Mouse (Mus musculus) forebrain, embryonic 11.5 days (tissue): ENCODE data around the gene Cd163. TPM values are rescaled to one million over a fixed set of nuclear protein-coding genes. Genes with fewer than 3 reads are reported as not detected.
"Not testable (repeated sequence)": the region's sequence is repeated elsewhere in the genome, so short reads cannot be mapped to it uniquely, and the experiment has no call there.

Source experiments
- ATAC-seq: fragments of 200-750 bp; cut with Nextera tagmentation; replicated peaks from 2 replicates; pipeline ENCODE4 v1.8.0; 2017; ENCODE audit warnings: moderate TSS enrichment; ENCODE audit not compliant: low FRiP score
- DNase-seq: peaks from one replicate; pipeline ENCODE4 v3.0.0-alpha.2; 2017; ENCODE audit warnings: low spot score
- H3K27ac ChIP-seq: fragments of 300-500 bp; sonication (generic); 2 replicates; pipeline ENCODE4 v1.5.1; 2014; ENCODE audit warnings: low read depth, low read length
- H3K27me3 ChIP-seq: fragments of 300-500 bp; sonication (generic); 2 replicates; pipeline ENCODE4 v1.6.1; 2014; ENCODE audit warnings: mild to moderate bottlenecking, low read length, mixed read lengths; ENCODE audit not compliant: control insufficient read depth, insufficient read depth
- H3K36me3 ChIP-seq: fragments of 300-500 bp; sonication (generic); 2 replicates; pipeline ENCODE4 v1.6.1; 2014; ENCODE audit warnings: mild to moderate bottlenecking, low read length, moderate library complexity, mixed read lengths; ENCODE audit not compliant: control insufficient read depth, insufficient read depth
- H3K4me1 ChIP-seq: fragments of 300-500 bp; sonication (generic); replicated peaks from 2 replicates; pipeline ENCODE4 v1.6.1; 2014; ENCODE audit warnings: low read length, mixed read lengths; ENCODE audit not compliant: control insufficient read depth, insufficient read depth
- H3K4me2 ChIP-seq: fragments of 300-500 bp; sonication (generic); 2 replicates; pipeline ENCODE4 v1.6.1; 2014; ENCODE audit warnings: low read depth, mild to moderate bottlenecking, low read length, moderate library complexity, mixed read lengths; ENCODE audit not compliant: severe bottlenecking
- H3K4me3 ChIP-seq: fragments of 300-500 bp; sonication (generic); 2 replicates; pipeline ENCODE4 v1.5.1; 2014; ENCODE audit warnings: low read depth, low read length
- H3K9ac ChIP-seq: fragments of 300-500 bp; sonication (generic); 2 replicates; pipeline ENCODE4 v1.6.1; 2014; ENCODE audit warnings: low read length
- H3K9me3 ChIP-seq: fragments of 300-500 bp; sonication (generic); 2 replicates; pipeline ENCODE4 v1.6.1; 2016; ENCODE audit warnings: low read length, mixed read lengths; ENCODE audit not compliant: control insufficient read depth
- WGBS: fragments of 180-500 bp; shearing (Covaris S2); extraction: QIAGEN DNeasy Blood & Tissue Kit; methylation state at CpG from one replicate; pipeline ENCODE4 v1.1.7; 2014; 5-methylcytosine and 5-hydroxymethylcytosine counted together
- polyA plus RNA-seq: library from polyadenylated mRNA; unstranded; fragments of >200 nt; fragmentation: Nextera tagmentation; extraction: Ambion mirVana; gene quantifications from 2 replicates; pipeline ENCODE4 v1.2.1, GENCODE M21; 2014

Cd163 gene
- polyA plus RNA-seq, 1 experiment from 2014 or later = not detected

- H3K4me3 ChIP-seq, H3K9ac ChIP-seq, H3K4me2 ChIP-seq, ATAC-seq, H3K27me3 ChIP-seq, H3K9me3 ChIP-seq, H3K27ac ChIP-seq, H3K36me3 ChIP-seq, DNase-seq, H3K4me1 ChIP-seq: not testable (repeated sequence)
- 96% methylated on average over 4 of the region's 5 CpGs for WGBS
Observed at GRCm38 (mm10) chr6:124297378-124297777, 7.1 kb upstream of the Cd163 start.

- Histone ChIP-seq H3K4me1 (no peaks in the 10 kb centered on the region), H3K4me2 (no peak overlapping the region), H3K9me3 (no peaks in the 10 kb centered on the region), H3K9ac (no peak overlapping the region), H3K4me3 (no peak overlapping the region), H3K27ac (no peak overlapping the region), H3K27me3 (no peaks in the 10 kb centered on the region), H3K36me3 (no peaks in the 10 kb centered on the region)
- WGBS = 83% methylated on average over 3 of the region's 3 CpGs
- ATAC-seq = no peak
- no peak for DNase-seq
Observed at GRCm38 (mm10) chr6:124301447-124302192, 2.8 kb upstream of the Cd163 start.

DNA sequence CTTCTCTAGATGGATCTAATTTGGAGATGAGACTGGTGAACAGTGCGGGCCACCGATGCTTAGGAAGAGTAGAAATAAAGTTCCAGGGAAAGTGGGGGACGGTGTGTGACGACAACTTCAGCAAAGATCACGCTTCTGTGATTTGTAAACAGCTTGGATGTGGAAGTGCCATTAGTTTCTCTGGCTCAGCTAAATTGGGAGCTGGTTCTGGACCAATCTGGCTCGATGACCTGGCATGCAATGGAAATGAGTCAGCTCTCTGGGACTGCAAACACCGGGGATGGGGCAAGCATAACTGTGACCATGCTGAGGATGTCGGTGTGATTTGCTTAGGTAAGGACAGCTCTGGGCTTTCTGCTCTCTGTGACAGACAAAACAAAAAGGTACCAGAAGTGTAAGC lies 4.5 kb downstream of the Cd163 start:
- H3K4me3 ChIP-seq = no peak overlapping the region
- H3K4me2 ChIP-seq = no peak overlapping the region
- ATAC-seq = no peak
- no peak overlapping the region for H3K9ac ChIP-seq
- no peaks in the 10 kb centered on the region for H3K36me3 ChIP-seq
- no peaks in the 10 kb centered on the region for H3K27me3 ChIP-seq
- no peaks in the 10 kb centered on the region for H3K4me1 ChIP-seq
- 86% methylated on average over 8 of the region's 8 CpGs for WGBS
- no peak for DNase-seq
- H3K27ac ChIP-seq = no peak overlapping the region
- H3K9me3 ChIP-seq = no peaks in the 10 kb centered on the region

DNA sequence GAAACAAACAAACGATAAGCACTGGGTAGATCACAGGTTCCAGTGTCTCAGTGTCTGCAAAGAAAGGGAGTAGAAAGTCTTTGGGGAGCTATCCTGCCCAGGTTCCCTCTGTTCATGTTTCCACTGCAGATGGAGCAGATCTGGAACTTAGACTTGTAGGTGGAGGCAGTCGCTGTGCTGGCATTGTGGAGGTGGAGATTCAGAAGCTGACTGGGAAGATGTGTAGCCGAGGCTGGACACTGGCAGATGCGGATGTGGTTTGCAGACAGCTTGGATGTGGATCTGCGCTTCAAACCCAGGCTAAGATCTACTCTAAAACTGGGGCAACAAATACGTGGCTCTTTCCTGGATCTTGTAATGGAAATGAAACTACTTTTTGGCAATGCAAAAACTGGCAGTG lies 7.8 kb downstream of the Cd163 start:
- no peak overlapping the region for H3K27ac ChIP-seq
- H3K4me3 ChIP-seq = no peak overlapping the region
- H3K9me3 ChIP-seq = no peaks in the 10 kb centered on the region
- no peak overlapping the region for H3K9ac ChIP-seq
- DNase-seq (no peak), ATAC-seq (no peak)
- WGBS = 88% methylated on average over 6 of the region's 6 CpGs
- no peak overlapping the region for H3K4me2 ChIP-seq
- no peaks in the 10 kb centered on the region for H3K4me1 ChIP-seq
- no peaks in the 10 kb centered on the region for H3K36me3 ChIP-seq
- no peaks in the 10 kb centered on the region for H3K27me3 ChIP-seq

DNA sequence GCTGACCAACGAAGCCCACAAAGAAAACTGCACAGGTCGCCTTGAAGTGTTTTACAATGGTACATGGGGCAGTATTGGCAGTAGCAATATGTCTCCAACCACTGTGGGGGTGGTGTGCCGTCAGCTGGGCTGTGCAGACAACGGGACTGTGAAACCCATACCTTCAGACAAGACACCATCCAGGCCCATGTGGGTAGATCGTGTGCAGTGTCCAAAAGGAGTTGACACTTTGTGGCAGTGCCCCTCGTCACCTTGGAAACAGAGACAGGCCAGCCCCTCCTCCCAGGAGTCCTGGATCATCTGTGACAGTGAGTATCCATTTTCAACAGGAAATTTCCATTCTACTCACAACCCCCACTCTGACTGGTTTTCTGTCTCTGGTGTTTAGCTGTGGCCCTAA lies 15.9 kb downstream of the Cd163 start:
- ATAC-seq (no peak), DNase-seq (no peak)
- H3K27me3 ChIP-seq = no peaks in the 10 kb centered on the region
- H3K4me3 ChIP-seq = no peak overlapping the region
- H3K9me3 ChIP-seq = no peaks in the 10 kb centered on the region
- no peak overlapping the region for H3K27ac ChIP-seq
- no peak overlapping the region for H3K9ac ChIP-seq
- H3K4me2 ChIP-seq = no peak overlapping the region
- H3K4me1 ChIP-seq = no peaks in the 10 kb centered on the region
- H3K36me3 ChIP-seq = no peaks in the 10 kb centered on the region
- WGBS = 75% methylated on average over 6 of the region's 6 CpGs

DNA sequence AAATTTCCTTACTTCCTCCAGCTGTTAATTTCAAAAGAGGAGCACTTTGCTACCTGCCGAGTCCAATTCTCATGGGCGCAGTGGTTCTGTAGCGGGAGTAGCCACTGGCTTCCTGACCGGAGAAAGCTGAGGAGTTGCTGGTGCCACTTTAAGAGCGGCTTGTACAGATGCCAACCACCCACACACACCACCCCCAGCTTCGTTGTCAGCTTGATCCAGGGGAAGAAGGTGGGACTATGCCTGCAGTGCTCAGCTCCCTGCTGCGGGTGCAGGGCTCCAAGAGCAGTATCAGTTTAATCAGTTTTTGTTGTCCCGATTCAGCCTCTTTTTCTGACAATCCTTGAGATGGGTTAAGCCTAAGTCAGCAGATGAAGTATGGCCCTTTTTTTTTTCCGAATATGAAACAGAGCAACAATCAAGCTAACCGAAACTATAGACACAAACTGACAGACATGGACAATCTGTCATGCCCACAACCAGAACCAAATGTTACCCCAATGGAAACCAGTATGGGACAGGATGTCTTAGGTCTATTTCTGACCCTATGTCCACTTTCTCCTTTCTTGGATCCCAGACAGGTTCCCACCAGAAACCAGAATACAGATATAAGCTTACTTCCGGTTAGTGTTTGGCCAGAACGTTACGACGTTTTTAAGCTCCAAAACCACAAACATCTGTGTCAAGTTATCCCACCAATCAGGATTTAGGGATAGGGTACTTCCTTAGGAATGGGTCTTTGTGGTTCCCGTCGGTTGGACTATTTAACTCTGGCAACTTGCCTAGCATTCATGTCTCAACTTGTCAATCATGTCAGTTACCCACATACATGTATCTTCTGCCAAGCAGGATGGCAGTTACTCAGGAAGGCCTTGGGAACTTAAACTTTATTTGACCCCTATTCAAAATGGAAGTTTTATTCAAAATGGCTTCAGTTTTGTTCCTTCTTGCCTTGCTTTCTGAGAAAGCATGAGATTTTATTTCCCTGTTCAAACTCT lies 17.3 kb downstream of the Cd163 start:
- no peaks in the 10 kb centered on the region for H3K4me1 ChIP-seq
- H3K27ac ChIP-seq = no peak overlapping the region
- ATAC-seq (no peak), DNase-seq (no peak)
- no peaks in the 10 kb centered on the region for H3K36me3 ChIP-seq
- no peak overlapping the region for H3K4me3 ChIP-seq
- H3K9ac ChIP-seq = no peak overlapping the region
- no peaks in the 10 kb centered on the region for H3K9me3 ChIP-seq
- H3K4me2 ChIP-seq = no peak overlapping the region
- H3K27me3 ChIP-seq = no peaks in the 10 kb centered on the region
- WGBS = 87% methylated on average over 16 of the region's 16 CpGs

DNA sequence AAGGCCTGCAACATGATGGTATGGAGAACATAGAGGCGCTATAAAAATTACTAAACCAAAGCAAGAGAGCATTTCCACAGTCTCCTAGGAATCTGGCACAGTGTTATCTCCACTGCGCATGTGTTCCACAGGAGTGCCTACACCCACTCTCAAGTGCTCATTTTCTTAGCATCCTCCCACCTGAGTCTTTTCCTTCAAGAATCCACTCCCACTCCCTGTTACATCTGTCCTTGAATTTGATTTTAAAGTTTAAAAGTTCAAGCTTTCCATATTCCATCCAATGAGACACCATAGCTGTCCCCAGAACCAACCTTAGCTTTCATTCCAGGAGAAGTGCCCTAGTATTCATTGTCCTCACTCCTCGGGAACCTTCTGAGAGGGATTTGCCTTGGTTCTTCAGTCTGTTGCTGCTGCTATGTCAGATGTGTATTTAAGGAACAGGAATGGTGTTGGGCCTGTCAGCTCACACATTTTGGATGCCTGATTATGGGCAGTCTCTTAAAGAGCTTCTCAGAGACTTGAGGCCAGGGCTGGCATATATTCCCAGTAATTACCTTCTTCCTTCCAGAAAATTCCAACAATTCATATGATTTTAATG lies 24.0 kb downstream of the Cd163 start:
- Histone ChIP-seq H3K4me2 (no peak overlapping the region), H3K4me1 (no peaks in the 10 kb centered on the region), H3K4me3 (no peak overlapping the region), H3K36me3 (no peaks in the 10 kb centered on the region), H3K9me3 (no peaks in the 10 kb centered on the region), H3K9ac (no peak overlapping the region), H3K27ac (no peak overlapping the region), H3K27me3 (no peaks in the 10 kb centered on the region)
- DNase-seq = no peak
- 91% methylated on average over 3 of the region's 3 CpGs for WGBS
- no peak for ATAC-seq

DNA sequence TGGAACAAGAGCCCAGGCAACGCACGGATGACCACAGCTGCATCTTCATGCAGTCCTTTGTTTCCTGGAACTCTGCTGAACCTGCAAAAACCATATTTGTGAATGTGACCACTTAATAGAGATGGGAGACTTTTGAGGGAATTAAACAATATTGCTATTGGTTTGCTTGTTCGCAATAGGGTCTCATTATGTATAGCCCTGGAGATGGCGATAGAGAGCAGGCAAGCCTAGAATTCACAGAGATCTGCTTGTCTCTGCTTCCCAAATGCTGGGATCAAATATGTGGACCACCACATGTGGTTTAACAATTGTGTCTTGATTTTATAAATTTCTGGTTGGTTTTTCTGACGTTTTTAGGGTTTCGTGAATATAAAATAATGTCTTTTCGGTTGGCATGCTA lies 25.2 kb downstream of the Cd163 start:
- no peaks in the 10 kb centered on the region for H3K36me3 ChIP-seq
- DNase-seq (no peak), ATAC-seq (no peak)
- H3K4me2 ChIP-seq = no peak overlapping the region
- no peaks in the 10 kb centered on the region for H3K4me1 ChIP-seq
- H3K27me3 ChIP-seq = no peaks in the 10 kb centered on the region
- no peak overlapping the region for H3K27ac ChIP-seq
- no peak overlapping the region for H3K4me3 ChIP-seq
- no peaks in the 10 kb centered on the region for H3K9me3 ChIP-seq
- no peak overlapping the region for H3K9ac ChIP-seq
- WGBS = 90% methylated on average over 7 of the region's 7 CpGs
